Mouse (Mus musculus) lung, embryonic 15.5 days (tissue): Measurements from ENCODE around the gene Ribc1. TPM values are rescaled to one million over a fixed set of nuclear protein-coding genes. Genes with fewer than 3 reads are reported as not detected.

Experiments used
- ATAC-seq: fragments of 200-750 bp; cut with Nextera tagmentation; 2 replicates; pipeline ENCODE4 v1.8.0; 2017; ENCODE audit warnings: moderate number of reproducible peaks, borderline replicate concordance; ENCODE audit not compliant: low FRiP score, low TSS enrichment; ENCODE audit errors: extremely low read depth
- H3K27ac ChIP-seq: fragments of 300-500 bp; sonication (generic); 2 replicates; pipeline ENCODE4 v1.5.1; 2015; ENCODE audit warnings: moderate library complexity, mild to moderate bottlenecking, inconsistent platforms
- H3K27me3 ChIP-seq: fragments of 300-500 bp; sonication (generic); 2 replicates; pipeline ENCODE4 v1.6.1; 2015; ENCODE audit warnings: inconsistent platforms
- H3K36me3 ChIP-seq: fragments of 300-500 bp; sonication (generic); 2 replicates; pipeline ENCODE4 v1.6.1; 2015; ENCODE audit warnings: inconsistent platforms
- H3K4me1 ChIP-seq: fragments of 300-500 bp; sonication (generic); 2 replicates; pipeline ENCODE4 v1.6.1; 2015; ENCODE audit warnings: inconsistent platforms
- H3K4me2 ChIP-seq: fragments of 300-500 bp; sonication (generic); 2 replicates; pipeline ENCODE4 v1.6.1; 2015; ENCODE audit warnings: inconsistent platforms, mild to moderate bottlenecking, moderate library complexity
- H3K4me3 ChIP-seq: fragments of 300-500 bp; sonication (generic); 2 replicates; pipeline ENCODE4 v1.5.1; 2015; ENCODE audit warnings: mild to moderate bottlenecking, inconsistent platforms
- H3K9ac ChIP-seq: fragments of 300-500 bp; sonication (generic); 2 replicates; pipeline ENCODE4 v1.6.1; 2015; ENCODE audit warnings: inconsistent platforms
- H3K9me3 ChIP-seq: fragments of 300-500 bp; sonication (generic); 2 replicates; pipeline ENCODE4 v1.6.1; 2016; ENCODE audit warnings: inconsistent platforms
- WGBS: fragments of 180-500 bp; shearing (Covaris S2); methylation state at CpG from one replicate; pipeline ENCODE4 v1.1.7; 2015; 5-methylcytosine and 5-hydroxymethylcytosine counted together
- polyA plus RNA-seq: library from polyadenylated mRNA; unstranded; fragments of >200 nt; fragmentation: Nextera tagmentation; extraction: Ambion mirVana; gene quantifications from 2 replicates; pipeline ENCODE4 v1.2.1, GENCODE M21; 2015

Ribc1 gene
- polyA plus RNA-seq, 1 experiment from 2014 or later, result 2.9 TPM

- peak within 1 kb of the TSS; percentile 61 for H3K4me2 ChIP-seq
- peak within 1 kb of the TSS; percentile 44 for H3K9ac ChIP-seq
- no peaks in the 10 kb centered on the region for H3K4me1 ChIP-seq
- H3K4me3 ChIP-seq, result peak within 1 kb of the TSS; percentile 49
- peak; percentile 97 for ATAC-seq
- H3K27me3 ChIP-seq, result peaks cover 28% of the 10 kb centered on the region; the same call in 1 of the 2 replicates
- no peaks in the 10 kb centered on the region for H3K9me3 ChIP-seq
- H3K27ac ChIP-seq, result peak within 1 kb of the TSS; percentile 64
- WGBS, result 20% methylated on average over 40 of the region's 41 CpGs
- H3K36me3 ChIP-seq, result peaks cover 7% of the 10 kb centered on the region; the same call in 1 of the 2 replicates
Observed at GRCm38 (mm10) chrX:152001737-152002710, 14.1 kb downstream of the Ribc1 start, which contains the start of gene Hsd17b10. Gene Hsd17b10 (plus strand): TSS chrX:152001845.

GRCm38 (mm10) chrX:152001182-152001684 lies 14.9 kb downstream of the Ribc1 start:
- Histone ChIP-seq H3K9ac (no peak overlapping the region), H3K4me1 (no peaks in the 10 kb centered on the region), H3K4me3 (peak overlapping the region; percentile 49), H3K27me3 (peaks cover 31% of the 10 kb centered on the region; the same call in 1 of the 2 replicates), H3K4me2 (peak overlapping the region; percentile 61), H3K36me3 (peaks cover 7% of the 10 kb centered on the region; the same call in 1 of the 2 replicates), H3K9me3 (no peaks in the 10 kb centered on the region), H3K27ac (no peak overlapping the region)
- no peak for ATAC-seq
- WGBS, result 29% methylated on average over 9 of the region's 9 CpGs

- H3K9me3 ChIP-seq, result no peaks in the 10 kb centered on the region
- H3K27ac ChIP-seq, result no peak overlapping the region
- H3K4me3 ChIP-seq, result no peak overlapping the region
- H3K9ac ChIP-seq, result no peak overlapping the region
- ATAC-seq, result no peak
- WGBS, result 65% methylated on average over 4 of the region's 4 CpGs
- no peak overlapping the region for H3K4me2 ChIP-seq
- H3K36me3 ChIP-seq, result peaks cover 5% of the 10 kb centered on the region; the same call in 1 of the 2 replicates
- no peaks in the 10 kb centered on the region for H3K4me1 ChIP-seq
- H3K27me3 ChIP-seq, result peaks cover 31% of the 10 kb centered on the region; the same call in 1 of the 2 replicates
Observed at GRCm38 (mm10) chrX:151999006-151999710, 16.9 kb downstream of the Ribc1 start.

Other genes with a start within 250 kb of the Ribc1 start
- 54.8 and 58.0 TPM in 2 replicates for gene Huwe1, start 215.5 kb downstream of the Ribc1 start, polyA plus RNA-seq
- 211 and 216 TPM in 2 replicates for gene Hsd17b10, start 14.4 kb downstream of the Ribc1 start, polyA plus RNA-seq
- 107 and 116 TPM in 2 replicates for gene Smc1a, start 133 bp upstream of the Ribc1 start, polyA plus RNA-seq
- gene Iqsec2, start 128.0 kb upstream of the Ribc1 start, polyA plus RNA-seq, result 3.0 and 3.8 TPM in 2 replicates
- 37.8 and 43.4 TPM in 2 replicates for gene Kdm5c, start 216.7 kb upstream of the Ribc1 start, polyA plus RNA-seq